Mouse (Mus musculus) heart, postnatal 14 days (tissue): Measurements from ENCODE around the gene Nfu1. TPM values are rescaled to one million over a fixed set of nuclear protein-coding genes. Genes with fewer than 3 reads are reported as not detected.

Experiments
- DNase-seq, 2 experiments: peaks; one replicate each; pipeline ENCODE4 v3.0.0; 2021 to 2022
- intact Hi-C: fragments of 180-260 bp; cut with DNase I; formaldehyde crosslinking; loops from one replicate; pipeline ENCODE4 v1.15.1; 2025
- total RNA-seq, 2 experiments: library from RNA; stranded (reverse); gene quantifications; 2 replicates each; pipeline ENCODE4 v1.2.3; 2021

Nfu1 gene
- total RNA-seq, 2 experiments from 2014 or later: 68.9 to 73.5 TPM

DNA sequence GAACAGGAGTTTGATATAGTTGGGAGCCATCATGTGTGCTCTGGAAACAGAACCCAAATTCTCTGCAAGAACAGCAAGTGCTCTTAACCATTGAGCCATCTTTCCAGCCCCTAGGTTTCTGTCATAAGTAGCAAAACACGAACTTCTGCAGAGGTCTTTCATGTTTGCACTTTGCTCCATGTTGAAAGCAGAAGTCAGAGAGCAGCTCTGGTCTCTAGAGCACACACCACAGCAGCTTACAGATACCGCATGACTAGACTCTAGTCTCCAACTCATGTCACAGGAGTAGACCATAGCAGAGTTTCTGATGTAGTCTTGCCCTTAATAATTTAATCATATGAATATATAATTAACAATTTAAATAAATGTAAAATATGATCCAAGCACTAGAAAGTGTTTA is 59.2 kb downstream of the Nfu1 start:
- DNase-seq: no peak
- intact Hi-C loops: no loop called here

- intact Hi-C loops: no loop called here
- DNase-seq: no peak
These were observed 60.3 kb downstream of the Nfu1 start for GRCm38 (mm10) chr6:87069195-87069900.

GRCm38 (mm10) chr6:87070641-87071040 is 61.6 kb downstream of the Nfu1 start:
- DNase-seq: no peak
- intact Hi-C loops: no loop called here

GRCm38 (mm10) chr6:87072759-87073158 is 63.7 kb downstream of the Nfu1 start:
- DNase-seq: no peak
- intact Hi-C loops: no loop called here

DNA sequence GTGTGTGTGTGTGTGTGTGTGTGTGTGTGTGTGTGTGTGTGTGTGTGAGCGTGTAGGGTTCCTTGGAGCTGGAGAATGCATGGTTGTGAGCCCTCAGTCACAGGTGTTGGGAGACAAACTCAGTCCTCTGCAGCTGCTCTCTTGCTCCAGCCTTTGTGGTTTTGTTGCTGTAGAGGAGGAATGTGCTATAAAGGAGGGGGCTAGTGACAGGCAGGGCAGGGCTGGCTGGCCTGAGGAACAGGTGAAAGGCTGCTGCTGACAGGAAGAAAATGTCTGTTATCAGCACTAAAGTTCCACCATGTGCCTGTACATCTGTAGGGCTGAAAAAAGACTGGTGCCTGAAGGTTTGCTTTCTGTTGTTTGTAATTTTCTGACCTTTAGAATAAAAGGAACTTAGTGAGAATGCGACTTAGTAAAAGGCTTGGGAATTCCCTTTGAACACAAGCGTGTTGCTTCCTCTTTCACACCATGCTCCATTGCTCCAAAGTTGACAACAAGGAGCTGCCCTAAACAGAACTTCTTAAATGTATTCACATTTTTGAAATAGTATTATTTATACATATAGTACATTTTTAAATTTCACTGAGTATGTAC is 66.2 kb downstream of the Nfu1 start:
- intact Hi-C loops: no loop called here
- no peak for DNase-seq

Other genes starting within 250 kb of the Nfu1 start
- 10 to 100 TPM; 28.5 to 30.5 TPM for gene Anxa4, start 215.7 kb upstream of the Nfu1 start, total RNA-seq
- gene Aak1, start 159.7 kb upstream of the Nfu1 start, total RNA-seq: 100 to 1,000 TPM in 1 of 2 experiments, 10 to 100 TPM in 1; 89.4 to 100 TPM
- gene Gfpt1, start 33.6 kb downstream of the Nfu1 start, total RNA-seq: 10 to 100 TPM; 14.2 to 15.5 TPM
- gene D6Ertd527e, start 95.5 kb downstream of the Nfu1 start, total RNA-seq: not detected